Mouse (Mus musculus): ENCODE measurements at regions not wholly inside any gene's neighbourhood (a gene's known extent, or its start where the extent isn't known, plus 50 kb on each side); places are given as distances from the start of the nearest gene placed in this dataset.

GRCm38 (mm10) chr12:42987018-42987606 lies 1223.0 kb downstream of the Dnajb9 start:
- peak; percentile 25 for DNase-seq (ENCODE audit: low spot score)

GRCm38 (mm10) chr12:42986505-42986904 lies 1223.6 kb downstream of the Dnajb9 start:
- DNase-seq (ENCODE audit: low spot score): no peak

GRCm38 (mm10) chr12:42986096-42986495 lies 1224.0 kb downstream of the Dnajb9 start:
- DNase-seq (ENCODE audit: low spot score): no peak

- DNase-seq (ENCODE audit: low spot score): no peak
Measured at GRCm38 (mm10) chr12:42978828-42979227, 1231.3 kb downstream of the Dnajb9 start.

- DNase-seq (ENCODE audit: low spot score): no peak
Measured at GRCm38 (mm10) chr12:42972766-42973165, 1237.4 kb downstream of the Dnajb9 start.

- DNase-seq (ENCODE audit: low spot score): no peak
Measured at GRCm38 (mm10) chr12:42961535-42961934, 1248.6 kb downstream of the Dnajb9 start.

- DNase-seq (ENCODE audit: low spot score): no peak
Measured at GRCm38 (mm10) chr12:42947961-42948360, 1262.2 kb downstream of the Dnajb9 start.

GRCm38 (mm10) chr12:42914374-42914773 lies 1295.8 kb downstream of the Dnajb9 start:
- no peak for DNase-seq (ENCODE audit: low spot score)

Measured in left cerebral cortex, adult 11 months (tissue).